Mouse (Mus musculus): ENCODE measurements around the gene Cog3. TPM values are rescaled to one million over a fixed set of nuclear protein-coding genes. Genes with fewer than 3 reads are reported as not detected.

Cog3 gene
- total RNA-seq (2023) = 10 to 100 TPM; 18.8 to 20.8 TPM

GRCm38 (mm10) chr14:75753991-75754817 is at the start of gene Cog3:
Gene Cog3, minus strand, starts transcription at chr14:75754517.

GRCm38 (mm10) chr14:75786868-75787793 is 32.8 kb upstream of the Cog3 start, which contains the start of gene Slc25a30:
Gene Slc25a30, minus strand, starts transcription at chr14:75787037.

Other genes starting within 250 kb of the Cog3 start
- gene Spert, start 161.4 kb downstream of the Cog3 start, total RNA-seq (2023) = not detected
- gene Erich6b, start 112.3 kb downstream of the Cog3 start, total RNA-seq (2023) = not detected
- gene Slc25a30, start 32.5 kb upstream of the Cog3 start, total RNA-seq (2023) = 10 to 100 TPM; 17.3 to 17.8 TPM
- 1,000 to 10,000 TPM; 2,550 to 2,625 TPM for gene Tpt1, start 90.6 kb upstream of the Cog3 start, total RNA-seq (2023)
- not detected for gene Kctd4, start 200.5 kb upstream of the Cog3 start, total RNA-seq (2023)